Mouse (Mus musculus) cerebellum, adult 2 months (tissue): ENCODE measurements around the gene Ttc34.

Source experiments
- CTCF ChIP-seq: fragments of 200-500 bp; IDR thresholded peaks from 2 replicates; pipeline ENCODE4 v1.5.1; 2011; ENCODE audit warnings: low read depth, mild to moderate bottlenecking, control low read depth, low read length, moderate library complexity, borderline replicate concordance; ENCODE audit not compliant: insufficient read depth
- POLR2A ChIP-seq: fragments of 200-500 bp; IDR thresholded peaks from 2 replicates; pipeline ENCODE4 v1.6.1; 2011; ENCODE audit warnings: low read length, control low read depth, borderline replicate concordance; ENCODE audit not compliant: insufficient read depth

DNA sequence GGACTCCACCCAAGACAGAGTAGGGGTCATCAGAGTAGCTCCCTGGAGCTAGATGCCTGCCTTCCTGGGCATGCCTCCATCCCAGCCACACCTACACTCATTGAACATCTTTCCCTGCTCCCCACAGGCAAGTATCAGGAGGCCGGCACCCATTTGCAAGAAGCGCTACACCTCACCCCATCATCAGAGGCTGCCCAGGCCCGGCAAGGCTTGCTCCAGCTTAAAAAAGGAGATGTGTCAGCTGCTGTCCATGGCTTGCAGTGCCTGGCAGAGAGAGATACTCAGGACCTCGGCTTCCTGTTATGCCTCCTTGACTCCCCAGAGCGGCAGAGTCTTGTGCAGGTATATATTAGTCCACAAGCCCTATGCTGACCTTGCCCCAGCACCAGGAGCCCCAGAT, 24.7 kb downstream of the Ttc34 start:
- no peak for TF ChIP-seq CTCF
- no peak for TF ChIP-seq POLR2A
